Mouse (Mus musculus) neural tube, embryonic 11.5 days (tissue): ENCODE measurements at regions not wholly inside any gene's neighbourhood (a gene's known extent, or its start where the extent isn't known, plus 50 kb on each side); places are given as distances from the start of the nearest gene placed in this dataset.

ENCODE experiments used
- ATAC-seq: fragments of 200-750 bp; cut with Nextera tagmentation; 2 replicates; pipeline ENCODE4 v1.8.0; 2017; ENCODE audit warnings: moderate number of reproducible peaks, mild to moderate bottlenecking, moderate TSS enrichment, moderate library complexity; ENCODE audit not compliant: insufficient read depth, low FRiP score, low TSS enrichment
- DNase-seq: peaks from one replicate; pipeline ENCODE4 v3.0.0-alpha.2; 2015; ENCODE audit warnings: low spot score
- H3K27ac ChIP-seq: fragments of 300-500 bp; sonication (generic); 2 replicates; pipeline ENCODE4 v1.5.1; 2014; ENCODE audit warnings: low read depth, mild to moderate bottlenecking, low read length
- H3K27me3 ChIP-seq: fragments of 300-500 bp; sonication (generic); 2 replicates; pipeline ENCODE4 v1.6.1; 2014; ENCODE audit warnings: mild to moderate bottlenecking, low read length, mixed read lengths; ENCODE audit not compliant: control insufficient read depth, insufficient read depth
- H3K36me3 ChIP-seq: fragments of 300-500 bp; sonication (generic); 2 replicates; pipeline ENCODE4 v1.6.1; 2014; ENCODE audit warnings: mild to moderate bottlenecking, low read length, moderate library complexity, mixed read lengths; ENCODE audit not compliant: control insufficient read depth, insufficient read depth
- H3K4me1 ChIP-seq: fragments of 300-500 bp; sonication (generic); 2 replicates; pipeline ENCODE4 v1.6.1; 2014; ENCODE audit warnings: low read length, mixed read lengths; ENCODE audit not compliant: control insufficient read depth, insufficient read depth
- H3K4me2 ChIP-seq: fragments of 300-500 bp; sonication (generic); 2 replicates; pipeline ENCODE4 v1.6.1; 2014; ENCODE audit warnings: low read depth, mild to moderate bottlenecking, moderate library complexity
- H3K4me3 ChIP-seq: fragments of 300-500 bp; sonication (generic); 2 replicates; pipeline ENCODE4 v1.5.1; 2014; ENCODE audit warnings: low read depth, low read length
- H3K9ac ChIP-seq: fragments of 300-500 bp; sonication (generic); 2 replicates; pipeline ENCODE4 v1.6.1; 2014; ENCODE audit warnings: mild to moderate bottlenecking, low read length
- H3K9me3 ChIP-seq: fragments of 300-500 bp; sonication (generic); 2 replicates; pipeline ENCODE4 v1.6.1; 2016; ENCODE audit warnings: low read length; ENCODE audit not compliant: control insufficient read depth
- WGBS: fragments of 180-500 bp; shearing (Covaris S2); extraction: QIAGEN DNeasy Blood & Tissue Kit; methylation state at CpG from one replicate; pipeline ENCODE4 v1.1.7; 2014; 5-methylcytosine and 5-hydroxymethylcytosine counted together

GRCm38 (mm10) chr3:140941316-140941715 lies 270.8 kb downstream of the Pdha2 start:
- Histone ChIP-seq H3K36me3 (no peaks in the 10 kb centered on the region), H3K27ac (no peak overlapping the region), H3K4me1 (no peaks in the 10 kb centered on the region), H3K9me3 (no peaks in the 10 kb centered on the region), H3K27me3 (no peaks in the 10 kb centered on the region), H3K4me3 (no peak overlapping the region), H3K9ac (no peak overlapping the region), H3K4me2 (no peak overlapping the region)
- ATAC-seq (no peak), DNase-seq (no peak)
- WGBS, result 94% methylated on average over 6 of the region's 6 CpGs

- H3K27me3 ChIP-seq, result no peaks in the 10 kb centered on the region
- no peak overlapping the region for H3K9ac ChIP-seq
- no peaks in the 10 kb centered on the region for H3K4me1 ChIP-seq
- ATAC-seq, result no peak
- 52% methylated on average over 1 of the region's 1 CpGs for WGBS
- H3K27ac ChIP-seq, result no peak overlapping the region
- no peaks in the 10 kb centered on the region for H3K36me3 ChIP-seq
- H3K4me2 ChIP-seq, result no peak overlapping the region
- no peak for DNase-seq
- no peaks in the 10 kb centered on the region for H3K9me3 ChIP-seq
- H3K4me3 ChIP-seq, result no peak overlapping the region
These were observed 279.0 kb downstream of the Pdha2 start for GRCm38 (mm10) chr3:140933156-140933555.

DNA sequence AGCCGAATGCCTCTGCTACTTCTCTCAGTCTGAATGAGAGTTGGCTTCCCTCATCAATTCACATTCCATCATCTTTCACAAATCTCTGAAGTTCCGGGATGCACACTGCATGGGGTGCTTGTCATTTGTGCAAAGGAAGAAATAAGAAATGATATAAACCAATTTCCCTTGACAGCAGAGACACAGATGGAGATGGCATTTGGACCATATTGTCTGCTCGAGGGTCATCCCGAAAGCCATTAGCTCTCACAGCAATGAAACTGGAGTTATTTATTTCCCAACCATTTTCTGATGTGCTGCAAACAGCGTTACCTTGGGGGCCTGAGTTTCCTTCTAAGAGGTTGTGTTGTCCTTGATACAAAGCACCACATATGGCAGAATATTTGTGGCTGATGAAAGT lies 285.5 kb downstream of the Pdha2 start:
- Histone ChIP-seq H3K36me3 (no peaks in the 10 kb centered on the region), H3K27me3 (no peaks in the 10 kb centered on the region), H3K4me1 (no peaks in the 10 kb centered on the region), H3K4me2 (no peak overlapping the region), H3K4me3 (no peak overlapping the region), H3K9me3 (no peaks in the 10 kb centered on the region), H3K9ac (no peak overlapping the region), H3K27ac (no peak overlapping the region)
- DNase-seq, result no peak
- 87% methylated on average over 5 of the region's 5 CpGs for WGBS
- ATAC-seq, result no peak

GRCm38 (mm10) chr3:140876201-140876895 lies 335.8 kb downstream of the Pdha2 start:
- no peak overlapping the region for H3K4me2 ChIP-seq
- H3K27ac ChIP-seq, result no peak overlapping the region
- H3K4me3 ChIP-seq, result no peak overlapping the region
- H3K27me3 ChIP-seq, result no peaks in the 10 kb centered on the region
- 93% methylated on average over 4 of the region's 4 CpGs for WGBS
- DNase-seq (no peak), ATAC-seq (no peak)
- no peak overlapping the region for H3K9ac ChIP-seq
- no peaks in the 10 kb centered on the region for H3K9me3 ChIP-seq
- no peaks in the 10 kb centered on the region for H3K4me1 ChIP-seq
- H3K36me3 ChIP-seq, result no peaks in the 10 kb centered on the region

GRCm38 (mm10) chr3:140875500-140876200 lies 336.5 kb downstream of the Pdha2 start:
- H3K36me3 ChIP-seq, result no peaks in the 10 kb centered on the region
- no peak for DNase-seq
- H3K27ac ChIP-seq, result no peak overlapping the region
- H3K4me1 ChIP-seq, result no peaks in the 10 kb centered on the region
- no peak overlapping the region for H3K9ac ChIP-seq
- H3K9me3 ChIP-seq, result no peaks in the 10 kb centered on the region
- no peak overlapping the region for H3K4me3 ChIP-seq
- no peak for ATAC-seq
- H3K27me3 ChIP-seq, result no peaks in the 10 kb centered on the region
- H3K4me2 ChIP-seq, result no peak overlapping the region
- WGBS, result 77% methylated on average over 4 of the region's 4 CpGs

DNA sequence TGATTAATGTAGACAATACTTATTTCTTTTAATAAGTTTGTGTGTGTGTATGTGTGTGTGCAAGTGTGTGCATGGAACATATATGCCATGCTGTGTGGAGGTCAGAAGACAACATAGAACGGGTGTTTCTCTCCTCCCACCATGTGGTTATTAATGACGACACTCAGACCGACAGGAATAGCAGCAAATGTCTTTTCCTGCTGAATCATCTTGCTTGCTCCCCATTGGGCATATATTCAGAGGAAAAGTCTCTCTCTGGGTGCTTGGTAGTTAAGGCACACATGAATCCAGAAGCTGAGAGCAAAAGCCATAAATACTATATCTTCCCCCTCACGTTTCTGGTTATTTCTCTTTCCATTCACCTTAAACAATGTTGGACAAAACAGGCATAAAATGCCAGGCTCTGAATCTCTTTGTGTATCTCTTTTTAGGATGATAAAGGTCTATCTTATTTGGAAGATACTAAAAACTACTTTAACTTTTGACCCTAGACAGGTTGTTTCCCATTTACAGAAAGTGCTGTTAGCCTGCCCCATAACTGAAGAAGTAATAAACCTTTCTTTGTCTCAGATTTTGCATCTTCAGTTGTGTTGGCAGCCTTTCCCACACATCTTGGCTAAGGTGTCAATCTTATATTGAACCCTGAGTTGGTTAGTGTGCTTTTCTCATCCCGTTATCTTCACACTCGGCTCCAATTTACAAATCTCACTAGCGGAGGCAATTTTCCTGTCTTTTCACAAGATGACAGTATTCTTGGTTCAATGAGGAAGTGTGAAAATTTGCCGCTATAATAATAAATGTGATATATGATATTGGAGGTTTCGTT lies 337.9 kb downstream of the Pdha2 start:
- ATAC-seq (no peak), DNase-seq (no peak)
- Histone ChIP-seq H3K27me3 (no peaks in the 10 kb centered on the region), H3K36me3 (no peaks in the 10 kb centered on the region), H3K9me3 (no peaks in the 10 kb centered on the region), H3K27ac (no peak overlapping the region), H3K4me2 (no peak overlapping the region), H3K9ac (no peak overlapping the region), H3K4me3 (no peak overlapping the region), H3K4me1 (no peaks in the 10 kb centered on the region)
- 82% methylated on average over 9 of the region's 9 CpGs for WGBS

DNA sequence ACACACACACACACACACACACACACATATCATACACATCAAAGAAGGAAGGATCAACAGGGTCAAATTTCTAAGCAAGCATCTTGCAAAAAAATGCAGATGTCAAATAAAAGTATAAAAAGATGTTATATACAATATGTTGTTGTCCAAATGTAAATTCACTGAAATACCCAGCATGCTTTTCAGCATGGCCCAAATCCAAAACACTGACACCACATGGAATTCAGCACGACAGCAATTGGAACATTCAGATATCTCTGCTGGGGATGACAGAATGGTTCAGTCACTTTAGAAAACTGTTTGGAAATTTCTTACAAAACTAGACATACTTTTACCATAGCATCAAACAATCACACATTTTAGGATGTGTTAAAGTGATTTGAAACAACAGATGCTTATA lies 339.6 kb downstream of the Pdha2 start:
- no peaks in the 10 kb centered on the region for H3K4me1 ChIP-seq
- no peaks in the 10 kb centered on the region for H3K27me3 ChIP-seq
- H3K9me3 ChIP-seq, result no peaks in the 10 kb centered on the region
- no peak overlapping the region for H3K4me3 ChIP-seq
- no peak for DNase-seq
- no peak for ATAC-seq
- no peak overlapping the region for H3K27ac ChIP-seq
- no peak overlapping the region for H3K4me2 ChIP-seq
- no peak overlapping the region for H3K9ac ChIP-seq
- 84% methylated on average over 1 of the region's 1 CpGs for WGBS
- no peaks in the 10 kb centered on the region for H3K36me3 ChIP-seq

GRCm38 (mm10) chr3:140871261-140871660 lies 340.9 kb downstream of the Pdha2 start:
- Histone ChIP-seq H3K4me2 (no peak overlapping the region), H3K9ac (no peak overlapping the region), H3K27me3 (no peaks in the 10 kb centered on the region), H3K27ac (no peak overlapping the region), H3K4me3 (no peak overlapping the region), H3K4me1 (no peaks in the 10 kb centered on the region), H3K36me3 (no peaks in the 10 kb centered on the region), H3K9me3 (no peaks in the 10 kb centered on the region)
- ATAC-seq (no peak), DNase-seq (no peak)
- 100% methylated on average over 2 of the region's 2 CpGs for WGBS
